Mouse (Mus musculus) left cerebral cortex, postnatal 4 days (tissue): ENCODE results near the gene Ldb2. TPM values are rescaled to one million over a fixed set of nuclear protein-coding genes. Genes with fewer than 3 reads are reported as not detected.

Experiments
- DNase-seq: peaks from one replicate; pipeline ENCODE4 v3.0.0-alpha.2; 2022
- intact Hi-C: fragments of 180-260 bp; cut with DNase I; formaldehyde crosslinking; loops from one replicate; pipeline ENCODE4 v1.15.1; 2025
- total RNA-seq, 2 experiments: library from RNA; stranded (reverse); gene quantifications; 2 replicates each; pipeline ENCODE4 v1.2.3; 2021

The Ldb2 gene
- total RNA-seq, 2 experiments from 2014 or later: 115 to 120 TPM

DNA sequence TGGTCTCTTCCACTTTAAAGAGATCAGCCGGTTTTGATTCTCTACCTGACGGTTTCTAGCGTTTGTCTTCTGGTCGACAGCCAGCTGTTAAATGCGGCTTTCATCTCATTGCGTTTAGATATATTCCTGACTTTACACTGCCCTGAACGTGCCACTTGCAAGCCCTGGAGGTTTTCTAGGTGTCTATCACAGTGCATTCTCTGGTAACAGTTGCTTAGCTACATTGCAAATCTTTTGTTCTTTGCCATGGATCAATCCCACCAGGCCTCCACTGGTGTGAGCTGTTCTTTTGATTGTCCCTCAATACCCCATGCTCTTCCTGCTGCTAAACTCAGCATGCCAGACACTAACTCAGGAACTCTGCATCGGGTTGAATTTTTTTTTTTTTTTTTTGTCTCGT is 145.1 kb downstream of the Ldb2 start:
- intact Hi-C loops: no loop called here
- no peak for DNase-seq

DNA sequence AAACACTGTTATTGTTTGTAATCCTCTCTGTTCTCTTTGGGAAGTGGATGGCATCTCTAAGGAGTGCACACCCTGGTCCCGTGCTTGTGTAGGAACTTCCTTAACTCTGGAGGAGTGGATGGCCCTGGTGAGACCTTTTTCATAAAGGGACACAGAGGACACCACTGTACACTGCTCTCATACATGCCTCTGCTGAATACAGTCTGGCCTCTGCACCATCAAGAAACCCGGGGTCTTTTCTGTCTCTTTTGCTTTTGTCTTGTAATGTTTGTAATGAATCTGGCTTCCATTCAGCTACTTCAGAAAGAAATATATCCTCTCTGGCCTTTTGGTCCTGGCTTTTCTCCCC is 152.7 kb downstream of the Ldb2 start:
- intact Hi-C loops: no loop called here
- DNase-seq: no peak

DNA sequence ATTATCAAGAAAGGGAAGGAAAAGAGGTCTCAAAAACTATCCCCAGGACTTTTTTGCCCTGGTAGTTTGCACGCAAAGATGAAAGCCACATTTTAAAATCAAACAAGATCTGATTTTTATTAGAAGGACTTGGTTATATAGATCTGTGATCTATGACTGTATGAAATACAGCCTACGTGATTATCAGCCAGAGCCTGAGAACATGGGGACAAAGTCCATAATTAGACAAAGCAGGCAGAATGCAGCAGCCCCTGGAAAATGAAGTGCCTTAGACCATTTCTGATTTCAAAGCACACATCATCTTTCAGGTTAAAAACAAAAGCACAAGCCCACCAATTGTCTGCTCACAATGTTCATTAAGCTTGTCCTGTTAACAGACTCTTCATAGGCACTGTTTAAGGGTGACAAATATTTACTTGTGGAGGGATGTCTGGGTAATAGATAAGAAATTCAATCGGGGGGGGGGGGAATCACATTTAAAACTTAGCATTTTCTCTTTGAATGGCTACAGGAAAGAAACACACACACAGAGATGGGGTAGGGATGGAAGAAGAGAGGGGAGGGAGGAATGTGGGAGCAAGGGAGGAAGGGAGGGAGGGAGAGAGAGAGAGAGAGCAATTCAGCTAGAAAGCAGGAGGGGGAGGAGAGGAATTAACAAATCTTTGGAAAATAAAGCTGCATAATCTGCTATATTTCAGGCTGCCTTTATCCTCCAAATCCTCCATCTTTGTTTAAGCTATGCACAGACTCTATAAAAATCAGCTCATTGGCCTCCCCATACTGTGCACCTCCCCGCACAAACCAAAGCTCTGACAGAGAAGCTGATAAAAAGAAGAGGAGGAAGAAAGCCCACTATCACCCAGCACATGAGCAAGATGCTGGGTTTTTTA is 153.3 kb downstream of the Ldb2 start:
- intact Hi-C loops: no loop called here
- no peak for DNase-seq

DNA sequence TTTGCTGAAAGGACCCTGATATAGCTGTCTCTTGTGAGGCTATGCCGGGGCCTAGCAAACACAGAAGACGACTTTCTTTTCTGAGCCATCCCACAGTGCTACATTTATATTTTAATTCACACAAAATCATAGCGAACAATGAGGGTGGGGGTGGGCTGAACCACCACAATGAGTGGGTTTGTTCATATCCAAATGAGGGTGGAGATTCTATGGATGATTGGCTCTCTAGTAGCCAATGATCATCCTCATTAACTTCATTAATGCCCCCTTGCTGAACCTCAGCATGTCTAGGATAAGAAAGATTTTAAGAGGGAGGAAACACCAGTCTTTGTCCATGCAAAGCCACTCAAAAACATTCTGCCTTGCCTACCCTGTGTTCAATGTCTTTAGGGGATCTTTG is 156.4 kb downstream of the Ldb2 start:
- no peak for DNase-seq
- intact Hi-C loops: no loop called here

DNA sequence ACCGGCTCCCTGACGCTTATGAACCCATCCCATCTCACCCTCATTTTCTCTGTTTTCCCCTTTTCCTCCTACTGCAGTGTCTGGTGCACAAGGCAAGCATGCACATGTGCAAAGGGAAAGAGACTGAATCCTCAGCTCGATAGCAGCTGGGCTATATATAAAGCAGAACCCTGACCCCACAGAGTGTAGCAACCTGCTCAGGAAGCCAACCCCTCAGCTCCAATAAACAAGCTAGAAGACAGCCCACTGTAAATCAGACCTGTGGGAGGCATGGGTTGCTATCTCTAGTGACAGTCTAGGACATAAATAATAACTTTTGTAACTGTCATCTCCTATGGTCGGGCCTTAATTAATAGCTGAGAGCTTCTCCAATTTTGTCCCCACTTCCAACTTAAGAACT is 158.4 kb downstream of the Ldb2 start:
- intact Hi-C loops: no loop called here
- no peak for DNase-seq

DNA sequence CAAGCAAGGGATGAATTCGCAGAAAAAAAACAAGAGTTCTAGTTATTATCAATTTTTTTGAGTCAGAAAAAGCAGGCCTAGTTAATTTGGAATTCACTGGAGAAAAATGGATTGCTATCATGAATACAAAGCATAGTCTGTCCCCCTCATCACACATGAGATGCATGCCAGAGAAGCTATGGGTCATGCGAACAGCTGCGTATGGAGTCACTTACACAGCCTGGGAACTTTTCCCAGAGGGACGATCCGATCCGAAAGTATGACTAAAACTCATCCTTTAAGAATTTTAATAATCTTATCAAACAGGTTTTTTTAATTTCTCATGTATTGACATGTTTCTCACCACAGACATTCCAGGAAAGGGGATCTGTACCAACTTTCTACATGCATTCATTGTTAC is 163.9 kb downstream of the Ldb2 start:
- intact Hi-C loops: no loop called here

DNA sequence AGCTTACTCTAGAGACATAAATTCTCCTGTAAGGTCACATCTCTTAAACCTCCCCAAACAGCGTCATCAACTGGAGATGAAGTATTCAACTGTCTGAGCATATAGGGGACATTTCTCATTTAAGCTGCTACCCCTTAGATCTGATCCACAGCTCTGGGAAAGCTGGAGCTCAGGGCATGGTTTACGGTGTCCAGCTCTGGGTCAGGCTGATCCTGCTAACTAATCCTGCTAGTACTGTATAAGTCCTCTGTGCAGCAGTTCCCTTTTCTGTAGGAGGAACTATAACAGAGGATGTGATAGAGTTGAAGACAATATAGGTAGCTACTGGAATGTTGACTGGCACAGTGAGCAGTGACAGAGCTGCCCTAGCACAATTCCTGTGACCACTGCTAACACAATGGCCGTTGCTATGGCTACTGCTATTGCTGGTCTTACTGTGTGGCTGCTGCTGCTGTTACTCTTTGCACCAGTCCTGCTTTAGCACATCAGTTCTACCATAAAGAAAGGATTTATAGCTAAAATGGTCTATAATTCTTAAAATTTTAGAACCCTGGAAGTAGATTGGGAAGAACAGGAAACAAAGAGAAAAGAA is 170.3 kb downstream of the Ldb2 start:
- DNase-seq: no peak
- intact Hi-C loops: no loop called here

More for the DNA sequence above, 163.9 kb downstream of the Ldb2 start:
- no peak for DNase-seq

DNA sequence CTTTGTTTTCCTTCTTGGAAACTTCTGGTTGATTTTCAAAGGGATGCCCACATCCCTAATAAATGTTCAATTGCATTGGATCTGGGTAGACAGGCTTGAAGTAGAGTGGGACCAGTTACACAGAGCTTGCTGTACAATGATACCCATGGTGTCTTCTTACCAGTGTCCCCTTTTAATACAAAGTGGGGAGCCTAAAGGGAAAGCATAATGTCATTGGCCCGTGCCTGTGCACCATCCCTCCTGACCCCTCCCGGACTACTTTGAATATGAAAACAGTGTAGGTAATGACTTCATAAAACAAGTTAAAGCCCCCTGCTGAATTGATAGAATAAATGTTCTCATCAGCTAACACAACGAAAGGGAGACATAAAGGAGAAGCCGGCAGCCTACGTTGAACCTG is 172.0 kb downstream of the Ldb2 start:
- intact Hi-C loops: no loop called here
- no peak for DNase-seq

DNA sequence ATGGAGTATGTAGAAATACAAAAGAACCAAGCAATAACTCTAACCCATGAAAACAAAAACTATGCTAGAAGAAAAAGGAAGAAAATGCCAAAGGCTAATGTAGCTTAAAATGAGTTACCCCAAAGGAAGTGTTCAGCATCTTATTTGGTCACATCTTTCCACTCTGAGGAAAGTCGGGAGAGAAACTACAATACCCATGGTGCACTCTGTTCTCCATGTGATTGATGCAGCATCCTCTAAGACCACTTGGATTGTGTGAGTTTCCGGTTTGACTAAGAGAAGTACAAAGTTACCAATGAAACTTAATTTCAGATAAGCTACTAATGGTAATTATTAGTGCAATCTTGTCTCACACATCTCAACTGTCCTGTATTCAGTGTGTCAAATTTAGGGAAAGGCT is 172.6 kb downstream of the Ldb2 start:
- no peak for DNase-seq
- intact Hi-C loops: no loop called here

DNA sequence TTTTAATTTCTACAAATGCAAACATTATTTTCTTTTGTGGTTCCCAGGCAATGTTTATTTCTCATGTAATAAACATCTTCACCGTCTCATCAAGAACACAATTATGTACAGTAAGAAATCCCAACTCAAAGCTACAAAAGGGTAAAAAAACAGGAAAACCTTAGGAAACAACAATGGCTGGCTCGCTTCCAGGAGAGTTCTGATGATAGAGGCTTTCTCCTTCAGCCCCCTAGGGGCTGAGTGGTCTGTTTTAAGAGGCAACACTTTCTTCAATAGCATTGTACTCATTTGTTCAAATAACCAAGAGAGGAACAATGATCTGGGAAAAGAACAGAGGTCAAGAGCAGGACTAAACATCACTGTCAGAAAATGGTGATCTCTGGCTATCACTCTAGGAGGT is 173.4 kb downstream of the Ldb2 start:
- intact Hi-C loops: no loop called here
- DNase-seq: peak; percentile 8

DNA sequence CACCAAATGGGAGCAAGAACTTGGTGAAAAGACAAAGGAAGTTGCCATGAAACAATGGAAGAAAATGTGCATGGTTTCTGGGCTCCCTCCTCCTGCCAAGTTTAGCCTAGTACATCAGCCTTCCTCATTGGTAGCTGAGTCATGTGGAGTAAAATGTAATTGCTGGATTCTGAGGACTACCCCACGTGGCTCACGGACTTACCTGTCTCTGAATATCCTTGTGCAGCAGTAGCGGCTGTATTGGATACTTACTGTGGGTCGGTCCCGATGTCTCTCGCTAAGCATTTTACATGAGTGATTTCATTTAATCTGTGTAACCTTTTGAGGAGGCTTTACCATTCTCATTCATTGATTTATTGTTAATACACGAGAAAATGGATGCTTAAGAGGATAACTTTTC is 183.8 kb downstream of the Ldb2 start:
- intact Hi-C loops: no loop called here
- DNase-seq: no peak

DNA sequence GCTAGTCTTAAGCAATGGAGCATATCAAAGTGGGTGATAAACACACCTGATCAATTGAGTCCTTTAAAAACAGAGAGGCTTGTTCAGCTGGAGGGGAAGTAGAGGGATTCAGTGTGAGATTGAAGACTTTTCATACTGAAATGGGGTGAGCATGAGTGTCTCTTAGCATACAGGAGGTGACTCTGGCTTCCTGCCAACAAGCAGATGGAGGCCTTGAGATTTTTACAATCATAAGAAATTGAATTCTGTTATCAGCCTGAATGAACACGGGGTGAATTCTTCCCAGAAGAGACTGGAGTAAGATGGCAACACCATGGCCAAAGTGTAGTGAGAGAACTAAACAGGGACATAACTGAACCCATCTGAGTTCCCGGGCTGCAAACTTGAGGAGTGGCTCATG is 190.6 kb downstream of the Ldb2 start:
- intact Hi-C loops: no loop called here
- DNase-seq: peak; percentile 35

DNA sequence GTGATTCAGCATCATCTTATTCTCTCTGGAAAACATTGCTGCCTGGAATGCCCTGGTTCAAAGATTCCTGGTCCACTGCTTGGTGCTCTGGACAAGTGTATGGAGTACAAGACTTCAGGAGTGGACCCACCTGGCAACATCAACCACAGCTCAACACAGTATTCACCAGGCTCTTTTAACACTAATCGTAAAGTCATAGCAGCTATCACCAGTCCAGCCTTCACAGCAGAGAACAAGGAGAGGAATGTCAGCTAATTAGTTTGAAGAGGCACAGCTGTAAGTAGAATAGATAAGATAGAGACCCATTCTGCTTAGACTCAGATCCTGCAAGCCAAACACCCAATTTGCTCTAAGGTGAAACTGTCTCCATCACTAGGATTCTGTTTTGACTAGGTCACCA is 198.1 kb downstream of the Ldb2 start:
- intact Hi-C loops: no loop called here
- no peak for DNase-seq

DNA sequence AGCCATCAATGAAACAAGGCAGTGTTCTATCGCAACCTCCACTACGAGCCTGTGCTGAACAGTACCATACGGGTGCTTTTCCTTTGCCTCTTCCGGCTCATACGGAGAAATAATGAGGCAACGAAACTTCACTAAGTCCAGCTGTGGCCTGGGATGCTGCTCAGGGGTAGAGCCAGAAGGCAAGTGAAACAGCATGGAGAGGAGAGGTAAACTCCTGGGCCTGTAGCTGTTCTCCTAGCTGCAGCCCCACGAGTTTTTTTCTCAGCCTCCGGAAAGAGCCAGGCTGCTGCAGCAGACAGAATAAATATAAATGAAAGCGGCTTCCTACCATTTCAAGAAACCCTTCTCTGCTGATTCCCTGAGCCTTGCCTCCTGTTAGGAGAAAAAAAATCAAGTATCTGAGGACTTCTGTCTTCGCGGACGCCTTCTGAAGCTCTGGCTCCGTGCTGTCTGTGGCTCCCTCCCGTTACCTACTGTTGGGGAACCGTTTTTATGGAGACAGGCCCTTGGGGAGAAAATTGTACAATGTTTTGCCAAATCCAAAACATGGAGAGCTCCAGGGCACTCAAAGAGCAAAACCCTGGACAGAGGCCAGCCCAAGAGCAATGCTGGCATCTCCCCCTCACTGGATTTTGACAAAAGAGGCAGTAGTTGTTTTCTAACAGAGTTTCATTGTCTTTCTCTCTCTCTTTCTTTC is 205.8 kb downstream of the Ldb2 start:
- intact Hi-C loops: no loop called here
- peak; percentile 63 for DNase-seq

DNA sequence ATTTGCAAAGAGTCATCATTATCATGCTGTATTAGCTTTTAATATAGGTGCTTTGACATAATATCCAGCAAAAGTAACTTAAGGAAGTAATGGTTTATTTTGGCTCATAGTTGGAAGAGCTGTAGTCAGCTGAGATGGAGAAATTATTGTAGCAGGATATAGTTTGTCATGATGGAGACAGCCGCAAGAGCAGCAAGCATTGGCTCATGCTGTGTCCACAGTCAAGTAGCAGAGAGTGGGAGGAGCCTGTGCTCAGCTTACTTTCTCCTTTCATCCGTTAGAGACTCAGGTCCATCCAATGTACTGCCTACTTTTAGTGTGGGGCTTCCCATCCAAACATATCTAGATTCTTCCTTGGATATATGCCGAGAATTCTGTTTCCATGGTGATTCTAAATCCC is 208.7 kb downstream of the Ldb2 start:
- DNase-seq: no peak
- intact Hi-C loops: no loop called here

DNA sequence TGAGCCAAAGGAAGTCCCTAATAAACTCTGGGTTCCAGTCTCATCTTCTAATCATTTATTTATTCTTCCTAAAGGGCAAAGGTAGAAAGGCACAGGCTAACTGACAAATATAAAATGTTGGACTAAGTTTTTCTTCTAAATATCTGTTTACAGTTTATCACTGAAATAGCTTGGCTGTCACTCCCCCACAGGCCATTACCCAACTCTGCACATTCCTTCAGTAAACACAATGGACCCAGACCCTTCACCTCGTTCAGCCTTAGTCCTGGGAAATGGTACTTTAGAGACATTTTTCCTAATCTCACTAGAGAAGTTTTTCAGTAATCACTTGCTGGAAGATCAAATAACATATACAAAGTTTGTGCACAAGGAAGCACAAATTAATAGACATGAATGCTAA is 210.2 kb downstream of the Ldb2 start:
- intact Hi-C loops: no loop called here
- no peak for DNase-seq

DNA sequence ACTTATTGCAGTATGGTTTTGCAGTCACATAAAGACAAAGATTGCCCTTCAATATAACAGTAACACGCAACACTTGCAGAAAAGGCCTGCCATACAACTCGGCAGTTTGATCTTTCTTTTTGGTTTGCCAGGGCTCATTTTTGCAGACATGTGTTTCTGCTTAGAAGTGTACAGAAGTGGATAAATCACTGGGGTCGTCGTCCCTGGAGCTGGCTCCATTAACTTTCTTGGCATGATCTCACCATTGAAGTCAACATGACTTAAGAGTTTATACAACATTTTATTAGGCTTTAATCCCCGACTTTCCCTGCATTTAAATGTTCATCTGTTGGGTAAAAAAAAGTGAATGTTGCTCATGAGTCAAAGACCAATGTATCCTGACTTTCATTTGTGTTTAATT is 212.9 kb downstream of the Ldb2 start:
- intact Hi-C loops: no loop called here
- DNase-seq: no peak

DNA sequence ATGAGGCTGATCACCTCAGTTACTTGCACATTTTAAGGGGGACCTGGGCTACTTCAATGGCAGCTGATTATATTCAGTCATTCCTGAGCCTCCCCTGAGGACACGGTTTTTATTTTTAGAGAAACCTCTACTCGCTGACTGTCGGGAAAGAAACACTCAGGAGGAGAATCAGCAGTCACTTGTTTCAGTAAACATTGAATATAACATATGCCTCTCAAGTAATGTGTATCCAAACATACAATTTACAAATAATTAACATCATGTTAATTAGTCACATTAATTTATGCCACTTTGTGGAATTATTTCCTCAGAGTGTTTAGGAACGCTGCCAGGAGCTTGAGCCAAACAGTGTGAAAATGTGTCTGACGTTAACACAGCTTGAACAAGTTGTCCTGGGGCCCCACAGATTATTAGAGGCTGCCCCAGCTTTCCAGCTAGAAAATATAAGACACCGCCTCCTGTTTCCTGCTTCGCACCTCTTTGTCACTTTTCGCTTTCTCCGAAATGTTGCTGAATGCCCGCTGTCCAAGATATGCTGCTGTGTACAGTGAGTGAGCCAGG is 219.5 kb downstream of the Ldb2 start:
- intact Hi-C loops: no loop called here
- peak; percentile 54 for DNase-seq

DNA sequence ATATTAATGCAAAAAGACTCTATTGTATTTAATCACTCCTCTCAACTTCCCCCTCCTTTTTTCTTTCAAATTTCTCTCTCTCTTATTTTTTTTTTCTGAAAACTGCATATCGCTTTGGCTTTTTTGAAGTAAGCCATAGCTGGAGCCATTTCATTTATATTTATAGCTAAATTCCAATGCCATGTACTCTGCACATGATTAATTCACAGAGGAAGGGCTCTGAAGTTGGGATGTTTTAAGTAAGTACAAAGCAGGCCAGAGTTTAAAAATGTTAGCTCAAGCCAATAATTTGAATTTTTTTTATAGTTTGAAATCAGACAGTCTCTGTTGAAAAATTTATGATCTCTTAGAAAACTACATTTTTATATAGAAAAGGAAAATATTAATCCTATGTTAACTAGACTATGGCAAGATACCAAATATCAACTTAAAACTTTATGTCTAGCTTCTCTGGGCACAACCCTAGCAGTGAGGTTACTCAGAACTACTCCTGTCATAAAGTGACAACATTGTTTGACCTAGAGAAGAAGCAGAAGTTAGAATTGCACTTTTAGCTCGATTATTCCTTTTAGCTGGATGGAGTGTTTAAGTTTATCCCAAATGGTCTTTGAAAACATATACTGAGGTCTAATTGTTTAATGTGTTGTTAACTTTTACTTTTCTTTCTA is 222.7 kb downstream of the Ldb2 start:
- no peak for DNase-seq
- intact Hi-C loops: no loop called here

DNA sequence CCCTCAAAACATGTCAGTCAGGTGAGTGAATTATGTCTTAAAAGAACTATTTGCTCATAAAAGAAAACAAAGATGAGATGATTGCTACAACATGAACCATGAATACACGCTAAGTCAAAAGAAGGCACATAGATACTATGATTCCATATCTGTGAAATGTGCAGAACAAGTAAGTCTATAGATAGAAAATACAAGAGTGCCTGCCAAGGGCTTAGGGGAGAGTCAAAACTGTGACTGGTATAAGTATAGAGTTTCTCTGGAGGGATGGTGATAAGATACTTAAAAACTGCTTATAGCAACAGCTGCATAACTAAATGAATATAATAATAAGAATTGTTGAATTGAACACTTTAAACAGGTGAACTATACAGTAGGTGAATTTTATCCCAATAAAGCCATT is 224.8 kb downstream of the Ldb2 start:
- intact Hi-C loops: no loop called here
- DNase-seq: no peak

DNA sequence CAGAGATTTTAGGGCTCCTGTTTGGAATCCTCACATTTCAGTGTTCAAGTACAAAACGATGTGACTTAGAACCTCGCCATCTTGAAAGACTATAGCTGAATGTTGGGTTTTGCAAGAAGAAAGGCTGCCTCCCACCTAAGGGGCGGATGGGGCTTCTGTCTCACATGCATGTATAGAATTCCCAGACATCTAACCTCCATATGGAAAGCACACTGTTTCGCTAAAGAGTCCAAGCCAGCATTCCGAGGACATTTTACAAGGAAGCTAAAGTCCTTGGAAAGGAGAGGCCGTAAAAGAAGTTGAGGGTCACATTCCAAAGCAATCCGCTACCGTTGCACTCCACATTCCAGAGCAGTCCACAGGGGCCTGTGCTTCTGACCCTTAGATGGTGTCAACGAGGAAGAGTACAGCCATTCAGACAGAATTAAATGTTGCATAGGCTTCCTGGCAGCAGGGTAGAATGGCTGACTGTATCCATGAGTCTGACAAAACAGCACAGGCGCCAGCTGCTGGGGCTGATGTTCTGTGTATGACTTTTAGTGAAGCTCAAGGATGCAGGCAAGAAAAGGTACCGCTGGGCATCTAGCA is 245.6 kb downstream of the Ldb2 start:
- intact Hi-C loops: no loop called here
- DNase-seq: no peak
